Mouse (Mus musculus): ENCODE measurements around the gene Pid1.

Gene Pid1

GRCm38 (mm10) chr1:84363967-84364366 lies at the start of gene Pid1:
Gene Pid1 (minus strand): TSS chr1:84364180.
- no peak for DNase-seq (ENCODE audit: low read depth, low spot score)

- no peak for DNase-seq (ENCODE audit: low read depth, low spot score)
These were observed 45.5 kb upstream of the Pid1 start for GRCm38 (mm10) chr1:84409514-84409913.

GRCm38 (mm10) chr1:84408873-84409272 lies 44.9 kb upstream of the Pid1 start:
- DNase-seq (ENCODE audit: low read depth, low spot score) = no peak

GRCm38 (mm10) chr1:84406891-84407290 lies 42.9 kb upstream of the Pid1 start:
- DNase-seq (ENCODE audit: low read depth, low spot score) = no peak

- no peak for DNase-seq (ENCODE audit: low read depth, low spot score)
These were observed 41.7 kb upstream of the Pid1 start for GRCm38 (mm10) chr1:84405551-84406290.

- DNase-seq (ENCODE audit: low read depth, low spot score) = no peak
These were observed 40.9 kb upstream of the Pid1 start for GRCm38 (mm10) chr1:84404880-84405279.

- no peak for DNase-seq (ENCODE audit: low read depth, low spot score)
These were observed 38.2 kb upstream of the Pid1 start for GRCm38 (mm10) chr1:84402154-84402553.

GRCm38 (mm10) chr1:84399671-84400070 lies 35.7 kb upstream of the Pid1 start:
- DNase-seq (ENCODE audit: low read depth, low spot score) = no peak

- DNase-seq (ENCODE audit: low read depth, low spot score) = no peak
These were observed 35.1 kb upstream of the Pid1 start for GRCm38 (mm10) chr1:84399118-84399517.

- no peak for DNase-seq (ENCODE audit: low read depth, low spot score)
These were observed 32.8 kb upstream of the Pid1 start for GRCm38 (mm10) chr1:84396787-84397186.

GRCm38 (mm10) chr1:84395928-84396327 lies 31.9 kb upstream of the Pid1 start:
- DNase-seq (ENCODE audit: low read depth, low spot score) = no peak

- no peak for DNase-seq (ENCODE audit: low read depth, low spot score)
These were observed 27.0 kb upstream of the Pid1 start for GRCm38 (mm10) chr1:84390961-84391360.

GRCm38 (mm10) chr1:84387616-84388015 lies 23.6 kb upstream of the Pid1 start:
- no peak for DNase-seq (ENCODE audit: low read depth, low spot score)

GRCm38 (mm10) chr1:84386481-84387146 lies 22.6 kb upstream of the Pid1 start:
- no peak for DNase-seq (ENCODE audit: low read depth, low spot score)

- no peak for DNase-seq (ENCODE audit: low read depth, low spot score)
These were observed 18.7 kb upstream of the Pid1 start for GRCm38 (mm10) chr1:84382709-84383108.

- no peak for DNase-seq (ENCODE audit: low read depth, low spot score)
These were observed 18.1 kb upstream of the Pid1 start for GRCm38 (mm10) chr1:84382064-84382463.

- no peak for DNase-seq (ENCODE audit: low read depth, low spot score)
These were observed 16.9 kb upstream of the Pid1 start for GRCm38 (mm10) chr1:84380895-84381294.

- DNase-seq (ENCODE audit: low read depth, low spot score) = no peak
These were observed 3.8 kb upstream of the Pid1 start for GRCm38 (mm10) chr1:84367733-84368132.

- DNase-seq (ENCODE audit: low read depth, low spot score) = no peak
These were observed 2.6 kb upstream of the Pid1 start for GRCm38 (mm10) chr1:84366553-84366952.

GRCm38 (mm10) chr1:84362709-84363617 lies 1.0 kb downstream of the Pid1 start:
- DNase-seq (ENCODE audit: low read depth, low spot score) = no peak

- no peak for DNase-seq (ENCODE audit: low read depth, low spot score)
These were observed 1.8 kb downstream of the Pid1 start for GRCm38 (mm10) chr1:84362209-84362608.

- DNase-seq (ENCODE audit: low read depth, low spot score) = no peak
These were observed 2.6 kb downstream of the Pid1 start for GRCm38 (mm10) chr1:84361389-84361788.

Measured in retina, postnatal 7 days (tissue).